Mouse (Mus musculus) kidney, adult 18-20 months (tissue): Measurements from ENCODE around the gene Hagh.

Source experiments
- DNase-seq: peaks from one replicate; pipeline ENCODE4 v3.0.0; 2021

The Hagh gene

DNA sequence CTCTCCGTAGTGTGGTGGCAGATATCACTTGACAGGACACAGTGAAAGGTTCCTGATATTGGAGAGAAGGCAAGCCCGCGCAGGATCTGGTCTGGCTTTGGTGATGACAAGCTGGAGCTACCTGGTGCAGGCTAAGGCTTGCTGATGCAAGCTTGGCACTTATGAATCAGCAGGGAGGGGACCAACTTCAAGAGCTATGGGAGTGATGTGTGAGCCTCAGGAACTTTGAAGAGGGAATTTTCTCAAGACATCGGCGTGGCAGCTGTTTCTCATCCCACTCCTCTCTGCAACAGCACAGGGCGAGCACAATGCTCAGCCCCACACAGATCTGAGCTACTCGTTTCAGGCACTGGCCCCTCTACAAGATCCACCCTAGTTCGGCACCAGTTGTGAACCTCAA lies at the start of gene Hagh:
Hagh (plus strand) TSS at position 302 of the 400 bp plus-strand sequence.
- DNase-seq, result no peak

DNA sequence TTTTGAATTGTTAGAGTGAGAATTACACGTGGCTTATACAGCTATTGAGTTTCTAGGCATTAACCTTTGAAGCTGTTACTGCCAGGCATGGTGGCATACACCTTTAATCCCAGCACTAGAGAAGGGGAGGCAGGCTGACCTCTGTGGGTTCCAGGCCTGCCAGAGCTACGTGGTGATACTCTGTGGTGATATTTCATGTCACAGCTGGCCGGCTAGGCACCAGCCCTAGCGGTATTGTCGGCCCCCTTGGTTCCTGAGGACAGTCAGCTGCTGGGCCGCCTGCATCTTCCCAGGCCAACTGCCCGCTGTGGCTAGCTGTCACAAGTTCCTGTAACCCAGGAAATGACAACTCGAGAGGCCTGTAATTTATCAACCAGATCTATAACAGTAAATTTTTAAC lies 47.8 kb upstream of the Hagh start:
- no peak for DNase-seq

DNA sequence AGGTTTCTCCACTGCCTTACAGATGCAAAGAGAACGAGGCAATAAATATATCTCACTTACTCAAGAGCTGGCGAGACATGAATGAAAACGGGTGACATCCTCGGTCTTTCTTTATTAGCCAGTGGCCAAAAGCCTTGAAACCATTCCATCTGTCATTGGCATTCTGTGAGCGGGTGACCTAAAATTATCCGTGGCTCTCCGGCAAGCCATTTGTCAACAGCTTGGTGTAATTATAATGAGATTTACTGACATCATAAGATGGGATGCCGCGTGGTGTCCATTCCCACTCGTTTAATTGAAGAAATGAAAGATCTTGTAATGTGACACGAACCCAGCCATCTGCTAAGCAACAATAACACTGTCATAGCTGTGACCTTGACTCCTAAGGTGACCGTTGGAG lies 45.2 kb upstream of the Hagh start:
- DNase-seq, result no peak

DNA sequence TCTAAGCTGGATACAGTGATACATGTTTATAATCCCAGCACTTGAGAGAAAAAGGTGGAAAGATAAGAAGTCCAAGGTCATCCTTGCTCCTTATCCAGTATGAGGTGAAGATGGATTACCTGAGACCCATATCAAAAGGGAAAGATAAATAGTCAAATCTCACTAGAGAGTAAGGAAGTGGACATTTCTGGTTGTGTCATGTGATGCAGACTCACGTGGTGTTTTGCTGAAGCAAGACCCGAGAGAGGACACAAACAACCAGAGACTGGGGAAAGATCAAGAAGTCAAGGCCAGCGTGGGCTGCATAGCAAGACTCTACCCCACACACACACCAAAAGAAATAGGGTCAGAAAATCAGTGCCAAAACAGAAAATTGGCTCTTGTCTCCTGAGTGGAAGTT lies 43.0 kb upstream of the Hagh start:
- DNase-seq, result no peak

DNA sequence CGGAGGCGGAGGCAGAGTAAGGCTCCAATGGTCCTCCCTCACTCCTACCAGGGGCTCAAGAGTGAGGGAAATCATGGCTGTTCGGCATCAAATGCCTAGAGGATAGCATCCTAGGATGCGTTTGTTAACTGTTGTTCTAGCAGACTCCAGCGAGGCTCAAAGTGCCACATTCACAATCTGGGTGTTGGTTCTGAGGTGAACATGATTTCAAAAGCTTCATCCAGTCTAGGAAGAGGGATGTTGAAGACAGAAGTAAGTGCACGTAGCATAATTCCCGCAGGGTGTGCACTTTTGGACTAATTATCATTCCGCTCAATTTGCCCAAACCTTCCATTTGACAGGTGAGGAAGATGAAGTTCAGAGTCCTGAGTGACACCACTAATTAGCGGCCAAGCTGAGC lies 41.7 kb upstream of the Hagh start:
- no peak for DNase-seq

DNA sequence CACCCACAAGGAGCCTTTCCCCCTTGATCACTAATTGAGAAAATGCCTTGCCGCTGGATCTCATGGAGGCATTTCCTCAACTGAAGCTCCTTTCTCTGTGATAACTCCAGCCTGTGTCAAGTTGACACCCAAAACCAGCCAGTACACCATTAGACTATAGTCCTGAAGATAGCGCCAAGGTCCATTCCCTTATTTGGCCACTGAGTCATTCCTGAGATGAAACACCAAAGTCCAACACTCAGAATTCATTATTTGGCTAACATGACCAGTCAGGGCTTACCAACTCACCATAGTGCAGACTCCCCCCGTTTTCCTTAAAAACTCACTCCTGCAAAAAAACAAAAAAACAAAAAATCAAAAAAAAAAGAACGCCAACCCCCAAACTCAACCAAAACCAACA lies 40.5 kb upstream of the Hagh start:
- DNase-seq, result no peak

DNA sequence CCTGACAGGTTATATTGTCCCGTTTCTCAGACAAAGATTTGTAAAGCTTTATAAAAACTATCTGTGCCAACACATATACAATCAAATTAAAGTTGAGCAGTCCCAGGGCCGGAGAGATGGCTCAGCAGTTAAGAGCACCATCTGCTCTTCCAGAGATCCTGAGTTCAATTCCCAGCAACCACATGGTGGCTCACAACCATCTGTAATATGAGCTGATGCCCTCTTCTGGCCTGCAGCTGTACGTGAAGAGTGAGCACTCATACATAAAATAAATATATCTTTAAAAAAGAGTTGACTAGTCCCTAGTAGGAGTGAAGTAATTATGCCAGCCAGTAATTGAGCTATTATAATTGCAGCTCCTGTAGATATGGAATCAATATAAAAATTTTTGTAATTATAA lies 39.4 kb upstream of the Hagh start:
- DNase-seq, result no peak

DNA sequence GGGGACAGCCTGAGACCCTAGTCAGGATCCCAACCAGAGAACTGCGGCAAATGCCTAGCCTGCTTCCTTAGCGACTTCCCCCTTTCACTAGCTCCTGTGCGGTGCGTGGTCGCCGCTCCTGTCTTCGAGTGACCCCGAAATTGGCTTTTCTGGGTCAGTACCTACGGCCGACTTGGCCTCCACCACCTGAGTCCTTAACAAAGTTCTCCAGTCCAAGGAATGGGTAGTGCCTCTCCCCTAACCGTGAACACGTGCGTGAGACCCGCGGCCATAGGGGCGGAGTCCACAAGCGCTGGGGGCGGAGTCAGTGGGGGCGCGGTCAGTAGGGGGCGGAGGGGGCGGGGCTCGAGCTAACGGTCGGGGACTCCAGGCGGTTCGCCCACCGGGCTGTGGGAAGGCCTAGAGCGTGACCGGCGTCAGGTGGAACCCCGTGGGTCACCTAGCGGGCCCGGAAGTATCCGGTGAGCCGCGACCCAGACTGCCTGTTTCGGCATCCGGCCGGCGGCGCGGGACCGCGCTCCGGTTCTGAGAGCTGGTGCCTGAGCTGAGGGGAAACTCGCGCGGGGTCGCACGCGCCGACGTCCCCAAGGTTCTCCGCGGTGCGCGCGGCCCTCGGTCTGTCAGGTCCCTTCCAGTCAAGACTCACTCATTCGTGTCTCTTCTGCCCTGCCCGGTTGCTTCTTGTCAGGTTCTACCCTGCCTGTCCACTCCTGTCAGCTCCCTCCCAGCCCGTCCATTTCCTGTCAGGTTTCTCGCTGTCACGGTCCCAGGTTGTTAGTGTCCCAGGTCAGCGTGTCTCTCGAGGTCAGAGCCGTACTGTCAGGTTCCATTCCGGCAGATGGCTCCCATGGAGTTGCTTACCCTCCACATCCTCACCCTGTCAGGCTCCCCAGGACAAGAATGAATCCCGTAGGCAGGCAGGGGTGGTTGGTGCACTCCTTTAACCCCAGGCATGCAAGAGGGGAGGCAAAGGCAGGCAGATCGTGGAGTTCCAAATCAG lies 35.7 kb upstream of the Hagh start, which contains the start of gene Meiob:
Meiob (plus strand) TSS at position 338 of the 1,000 bp plus-strand sequence.
- peak; percentile 83 for DNase-seq

DNA sequence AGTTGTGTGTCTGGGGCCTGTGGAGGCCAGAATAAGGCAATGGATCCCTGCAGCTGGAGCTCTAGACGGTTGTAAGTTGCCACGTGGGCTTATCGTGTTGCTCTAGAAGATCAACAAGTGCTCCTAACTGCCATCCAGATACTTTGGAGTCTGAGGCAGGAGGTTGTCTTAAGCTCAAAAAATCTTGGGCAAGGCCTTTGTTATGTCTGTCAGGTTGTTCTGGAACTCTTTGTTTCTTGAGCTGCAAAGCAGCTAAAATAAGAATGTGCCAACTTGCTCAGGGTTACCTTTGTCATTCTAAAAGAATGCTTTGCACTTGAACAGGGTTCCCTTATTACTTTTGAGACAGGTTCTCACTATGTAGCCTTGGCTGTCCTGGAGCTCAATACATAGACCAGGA lies 28.7 kb upstream of the Hagh start:
- no peak for DNase-seq

DNA sequence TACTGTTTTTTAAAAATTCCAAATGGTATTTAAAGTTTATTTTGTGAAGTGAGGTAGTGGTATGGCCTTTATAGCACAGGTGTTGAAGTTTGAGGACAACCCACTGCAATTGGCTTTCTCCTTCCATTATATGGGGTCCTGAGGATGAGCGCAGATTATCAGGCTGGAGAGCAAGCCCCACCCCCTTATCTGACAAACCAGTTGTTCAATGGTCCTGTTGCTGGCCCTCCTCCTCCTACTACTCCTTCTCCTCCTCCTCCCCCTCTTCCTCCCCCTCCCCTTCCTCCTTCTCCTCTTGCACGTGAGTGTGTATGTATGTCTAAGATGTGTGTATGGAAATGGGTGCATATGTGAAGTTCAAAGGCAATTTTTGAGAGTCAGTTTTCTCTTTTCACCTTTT lies 27.7 kb upstream of the Hagh start:
- DNase-seq, result no peak

DNA sequence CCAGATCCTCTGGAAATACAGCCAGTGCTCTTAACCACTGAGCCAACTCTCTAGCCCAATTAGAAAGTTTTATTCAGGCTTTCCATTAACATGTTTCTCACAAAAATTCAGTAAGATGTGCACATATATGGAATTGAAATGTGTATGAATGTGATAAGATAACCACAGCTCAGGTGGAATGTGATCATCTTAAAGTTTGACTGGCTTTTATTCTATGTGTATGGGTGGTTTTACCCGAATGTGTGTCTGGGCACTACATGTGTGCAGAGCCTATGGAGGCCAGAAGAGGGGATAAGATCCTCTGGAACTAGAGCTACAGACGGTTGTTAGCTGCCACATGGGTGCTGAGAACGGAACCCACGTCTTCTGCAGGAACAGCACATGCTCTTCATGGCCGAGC lies 24.7 kb upstream of the Hagh start:
- DNase-seq, result no peak

DNA sequence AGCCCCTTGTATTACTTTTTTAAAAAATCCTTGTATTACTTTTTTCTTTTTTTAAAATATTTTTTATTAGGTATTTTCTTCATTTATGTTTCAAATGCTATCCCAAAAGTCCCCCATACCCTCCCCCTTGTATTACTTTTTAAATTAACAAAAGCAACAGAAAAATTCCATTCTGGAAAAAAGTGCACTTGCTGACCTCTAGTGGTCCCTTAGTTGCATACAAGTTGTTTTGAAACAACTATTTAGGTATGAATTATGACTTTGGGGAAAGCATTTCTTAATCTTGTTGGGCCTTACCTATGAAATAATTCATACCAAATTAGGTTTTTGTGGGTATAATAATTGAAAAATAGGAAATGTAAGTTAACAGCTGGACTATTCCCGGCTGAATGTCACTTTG lies 22.4 kb upstream of the Hagh start:
- DNase-seq, result no peak

DNA sequence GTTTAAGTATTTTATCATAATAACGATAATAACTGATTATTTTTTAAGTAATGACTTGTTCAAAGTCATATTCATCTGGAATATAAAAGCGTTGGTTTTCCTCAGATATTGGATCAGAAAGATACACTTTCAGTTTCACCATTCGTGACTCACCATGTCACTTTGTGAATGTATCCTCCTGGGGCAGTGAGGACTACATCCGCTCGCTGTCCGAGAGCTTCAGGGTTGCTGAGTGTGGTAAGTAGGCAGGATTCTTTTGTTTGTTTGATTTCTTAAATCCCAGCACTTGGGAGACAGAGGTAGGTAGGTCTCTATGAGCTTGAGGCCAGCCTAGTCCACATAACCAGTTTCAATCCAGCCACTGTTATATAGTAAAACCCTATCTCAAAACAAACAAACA lies 21.8 kb upstream of the Hagh start:
- no peak for DNase-seq

DNA sequence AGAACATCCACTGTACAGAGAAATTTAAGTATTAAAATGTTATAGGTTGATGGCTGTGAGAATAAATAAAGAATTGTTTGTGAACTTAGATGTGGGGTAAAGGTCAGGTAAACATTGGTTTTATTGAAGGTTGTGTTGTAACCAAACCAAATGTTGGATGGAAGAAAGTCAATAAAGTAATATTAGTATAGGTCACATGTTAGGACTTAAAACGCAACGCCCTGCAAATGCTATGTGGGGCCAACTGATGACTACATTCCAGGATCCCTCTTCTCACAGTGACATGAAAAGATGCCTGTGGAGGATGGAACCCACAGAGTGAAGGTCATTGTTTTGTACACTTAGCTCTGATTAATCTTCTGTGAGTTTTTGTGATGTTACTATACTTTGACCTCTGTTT lies 20.5 kb upstream of the Hagh start:
- DNase-seq, result no peak

DNA sequence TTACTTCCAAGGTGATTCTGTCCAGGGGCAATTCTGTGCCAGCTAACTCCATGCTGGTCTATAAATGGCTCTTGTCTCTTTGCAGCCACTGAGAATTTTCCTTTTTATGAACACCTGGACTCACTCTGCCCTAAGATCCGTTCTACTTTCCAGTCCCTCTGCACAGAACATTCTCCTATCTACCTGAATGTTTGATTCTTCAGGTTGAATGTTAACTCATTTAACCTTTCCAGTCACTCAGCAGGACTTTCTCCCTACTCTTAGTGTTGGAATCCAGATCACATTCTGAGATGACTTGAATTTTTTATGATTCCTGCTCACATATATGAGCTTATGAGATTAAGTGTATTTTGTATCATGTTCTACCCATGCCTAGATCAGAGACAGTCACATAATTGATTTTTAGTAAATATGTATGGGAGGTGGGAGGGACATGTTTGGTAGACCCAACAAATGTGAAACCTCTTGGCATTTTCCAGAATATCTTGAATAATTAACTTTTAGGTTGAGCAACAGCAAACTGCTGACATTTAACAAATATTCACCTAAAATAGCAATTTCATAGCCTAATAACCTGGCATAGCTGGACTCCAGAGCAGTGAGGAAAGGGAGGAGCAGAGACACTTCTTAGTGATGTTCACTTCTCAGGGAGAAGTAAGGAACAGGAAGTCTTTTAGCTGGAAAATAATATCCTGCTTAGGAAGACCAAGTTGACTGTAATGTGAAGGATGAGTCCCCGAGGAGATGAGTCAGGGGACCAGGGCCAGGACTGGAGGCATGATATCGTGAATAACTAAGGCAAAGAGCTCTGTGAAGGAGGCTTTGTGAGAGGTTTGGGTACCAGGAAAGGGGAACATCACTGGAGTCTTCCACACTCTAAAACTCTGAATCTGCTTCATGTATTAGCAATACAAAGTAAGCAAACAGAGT lies 18.3 kb upstream of the Hagh start:
- DNase-seq, result peak; percentile 17

DNA sequence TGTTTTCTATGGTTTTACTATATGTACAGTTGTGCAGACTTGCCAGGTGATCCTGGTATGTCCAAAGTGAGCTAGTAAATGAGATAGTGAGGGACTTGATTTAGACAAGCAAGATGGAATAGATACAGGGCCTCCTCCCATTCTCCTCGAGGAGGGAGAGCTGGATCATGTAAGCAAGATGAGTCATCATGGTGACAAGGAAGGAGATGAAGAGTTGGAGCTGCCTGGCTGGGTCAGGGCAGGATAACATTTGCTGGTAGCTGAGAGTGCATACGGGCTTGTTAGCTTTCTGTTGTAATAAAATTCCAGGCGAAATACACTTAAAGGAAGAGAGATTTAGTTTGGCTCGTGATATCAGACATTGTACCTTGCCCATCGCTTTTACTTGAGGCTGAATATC lies 398 bp downstream of the Hagh start:
- DNase-seq, result no peak

DNA sequence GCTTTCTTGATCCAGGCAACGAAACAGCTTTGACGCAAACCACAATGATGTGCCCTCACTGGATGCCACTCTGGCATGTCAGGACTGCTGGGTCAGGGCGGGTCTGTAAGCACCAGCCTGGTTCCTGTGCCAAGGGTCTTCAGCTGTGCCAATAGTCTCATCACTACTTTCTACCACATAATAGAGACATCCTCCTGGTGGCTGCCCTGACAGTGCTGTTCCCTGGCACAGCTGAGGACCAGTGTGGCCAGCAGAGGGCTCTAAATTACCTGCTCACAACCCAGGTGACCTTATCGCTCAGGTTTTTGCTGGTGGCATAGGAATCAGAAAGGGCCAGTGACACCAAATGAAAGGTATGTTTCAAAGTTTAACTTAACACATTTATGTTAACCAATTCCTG lies 1.2 kb downstream of the Hagh start:
- peak; percentile 71 for DNase-seq

DNA sequence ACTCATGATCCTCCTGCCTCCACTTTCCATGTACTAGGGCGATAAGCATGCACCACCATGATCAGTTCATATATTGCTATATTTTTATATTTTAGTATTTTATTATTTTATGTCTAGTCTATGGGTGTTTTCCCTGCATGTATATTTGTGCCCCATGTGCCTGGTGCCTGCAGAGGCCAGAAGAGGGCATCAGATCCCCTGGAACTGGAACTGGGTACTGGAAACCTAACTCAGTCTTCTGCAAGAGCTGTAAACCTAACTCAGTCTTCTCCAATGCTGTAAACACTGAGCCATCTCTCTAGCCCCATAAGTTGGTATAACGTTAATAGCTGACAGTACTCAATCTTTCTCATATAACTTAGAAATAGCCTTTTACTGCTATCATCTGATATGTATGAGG lies 2.7 kb downstream of the Hagh start:
- DNase-seq, result peak; percentile 46

DNA sequence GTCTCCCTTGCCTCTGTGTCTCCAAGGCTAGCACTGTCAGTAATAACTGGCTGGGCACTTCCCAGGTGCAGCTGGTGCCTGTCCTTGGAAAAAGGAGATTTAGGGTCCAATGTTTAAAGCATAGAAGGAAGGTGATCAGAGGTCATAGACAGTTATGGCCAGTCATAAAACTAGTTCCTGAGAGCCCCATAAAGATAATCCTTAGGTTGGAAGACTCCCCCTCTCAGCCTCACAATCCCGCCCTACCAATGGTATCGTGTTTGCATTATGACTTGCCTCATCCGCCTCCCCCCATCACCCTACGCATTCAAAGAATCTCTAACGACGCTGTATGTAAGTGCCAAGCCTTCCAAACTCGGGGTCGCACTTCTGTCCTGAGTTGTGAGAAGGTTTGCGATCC lies 4.6 kb downstream of the Hagh start:
- DNase-seq, result no peak

DNA sequence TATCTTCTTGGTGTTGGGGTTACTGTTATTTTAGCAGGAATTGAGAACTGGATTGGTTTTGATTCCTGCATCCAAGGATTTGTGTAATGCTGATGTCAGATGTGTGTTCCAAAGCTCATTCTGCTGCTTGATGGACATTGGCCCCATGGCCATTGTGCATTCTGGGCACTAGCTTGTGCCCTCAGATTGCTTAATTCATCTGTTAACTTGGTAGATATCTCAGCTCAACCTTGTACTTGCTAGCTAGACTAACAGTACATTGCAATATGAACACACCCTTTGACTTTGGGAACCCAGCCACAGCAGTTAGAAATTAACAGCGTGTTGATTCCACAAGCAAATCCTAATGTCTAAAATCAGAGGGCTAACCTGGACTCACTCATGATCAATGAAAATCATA lies 7.4 kb downstream of the Hagh start:
- peak; percentile 68 for DNase-seq

DNA sequence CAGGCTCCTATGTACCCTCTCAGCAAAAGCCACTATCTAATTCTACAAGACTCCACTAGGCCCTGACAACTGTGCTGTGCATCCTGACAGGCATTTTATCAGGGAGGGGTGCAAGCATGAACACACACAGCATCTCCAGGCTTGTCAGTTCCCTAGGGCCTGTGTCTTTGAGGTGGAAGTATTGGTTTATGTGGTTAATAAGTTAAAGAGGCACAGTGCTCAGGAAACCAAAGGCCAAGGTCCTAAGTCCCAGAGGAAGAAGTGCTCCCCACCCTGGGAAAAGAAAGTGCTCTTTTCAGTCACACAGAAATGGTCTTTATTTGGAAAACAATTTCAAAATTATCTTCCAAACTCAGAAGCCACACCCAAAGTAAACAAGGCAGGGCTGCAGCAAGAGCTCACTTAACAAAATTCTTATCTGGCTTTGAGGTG lies 8.7 kb downstream of the Hagh start:
- peak; percentile 60 for DNase-seq

DNA sequence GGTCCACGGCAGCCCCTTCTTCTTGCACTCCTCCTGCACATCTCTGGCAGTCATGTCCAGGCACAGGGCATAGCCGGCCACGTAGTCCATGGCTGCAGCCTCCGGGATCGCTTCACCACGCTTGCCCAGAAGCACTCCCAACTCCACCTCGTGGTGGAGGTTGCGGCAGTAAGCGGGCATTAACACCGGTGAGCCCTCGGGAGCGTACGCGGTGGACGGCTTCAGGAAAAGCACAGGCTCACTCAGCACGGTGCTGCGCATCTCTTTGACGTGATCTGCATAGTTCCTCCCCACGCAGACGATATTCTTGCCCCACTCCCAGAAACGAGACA lies 9.8 kb downstream of the Hagh start:
- DNase-seq, result no peak

DNA sequence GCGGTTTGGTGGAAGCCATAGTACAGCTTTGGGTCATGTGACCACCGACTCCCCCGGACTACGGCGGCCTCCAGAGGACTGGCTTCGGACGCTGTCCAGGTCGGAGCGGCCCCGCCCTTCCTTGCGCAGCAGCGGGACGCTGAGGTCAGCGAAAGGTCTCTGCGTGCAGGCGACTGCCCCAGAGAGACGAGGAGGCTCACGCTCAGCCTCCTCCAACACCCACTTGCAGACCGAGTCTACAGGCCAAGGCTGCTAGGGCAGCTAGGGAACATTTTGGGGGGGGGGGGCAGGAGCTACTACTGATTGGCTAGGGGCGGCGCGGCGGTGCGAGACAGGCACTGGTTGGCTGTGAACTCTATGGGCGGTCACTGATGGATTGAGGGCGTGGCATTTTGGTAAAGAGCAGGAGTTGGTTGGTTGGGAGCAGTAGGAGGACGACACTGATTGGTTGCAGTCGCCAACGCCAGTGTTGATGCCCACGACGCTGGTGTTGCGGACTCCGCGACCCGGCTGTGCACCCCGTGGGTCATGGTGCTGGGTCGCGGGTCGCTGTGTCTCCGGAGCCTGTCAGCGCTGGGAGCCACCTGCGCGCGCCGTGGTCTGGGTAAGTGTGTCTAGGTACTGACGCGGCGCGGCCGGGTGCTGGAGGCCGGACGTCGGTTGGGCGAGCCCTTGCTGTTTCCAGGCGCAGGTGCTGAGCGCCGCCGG lies 10.3 kb downstream of the Hagh start, which contains the start of gene Fahd1:
Fahd1 (minus strand) TSS at position 300 of the 708 bp plus-strand sequence.
- peak; percentile 97 for DNase-seq
